Comparison of ENCODE assay signal across 9 mouse cellular contexts in genomic region chr11:86839716-86840447, GRCm38 (mm10). TPM values are rescaled to one million over a fixed set of nuclear protein-coding genes. Genes with fewer than 3 reads are reported as not detected.
DNase-seq lines count a peak whose midpoint lies in the region; ATAC-seq and TF ChIP-seq lines count a peak whose summit lies in the region.
"Had no signal": no experiment of that assay in that cellular context is flagged by ENCODE, and none has a peak within 500 bp of the region (broad histone marks: within the 10 kb centered on the region; RNA-seq: fewer than 3 reads in every experiment).

No protein-coding gene starts in this region.

- no peaks in the 10 kb centered on the region for H3K36me3 ChIP-seq in kidney, embryonic 15.5 days
- H3K36me3 ChIP-seq in hindbrain, embryonic 12.5 days = no peaks in the 10 kb centered on the region
- H3K36me3 ChIP-seq: liver, embryonic 15.5 days had no signal

- no peak for DNase-seq in kidney, postnatal 25 days
- peak; percentile 83 for DNase-seq in brain, embryonic 14.5 days (ENCODE audit: low read depth)
- no peak for DNase-seq in gastrocnemius, postnatal 10 days
- no peak for DNase-seq in cerebellum, adult 8-10 months
- DNase-seq in cerebellum, adult 11 months = no peak

- H3K27me3 ChIP-seq in kidney, embryonic 15.5 days = no peaks in the 10 kb centered on the region
- H3K27me3 ChIP-seq in hindbrain, embryonic 12.5 days = no peaks in the 10 kb centered on the region
- H3K27me3 ChIP-seq: liver, embryonic 15.5 days had no signal

- no peak for ATAC-seq in kidney, embryonic 15.5 days (replicated peaks; ENCODE audit: low FRiP score)
- peak; percentile 78 for ATAC-seq in hindbrain, embryonic 12.5 days (ENCODE audit: low FRiP score)
- ATAC-seq in neutrophil, adult 5-6 weeks (ENCODE audit: extremely low read depth, insufficient number of reproducible peaks, low FRiP score, poor library complexity, severe bottlenecking) = peak; percentile 29; the same call in 1 of the 2 replicates

- H3K27ac ChIP-seq in kidney, embryonic 15.5 days = peak overlapping the region; percentile 85
- H3K27ac ChIP-seq in hindbrain, embryonic 12.5 days = peak overlapping the region; percentile 67
- H3K27ac ChIP-seq: liver, embryonic 15.5 days had no signal

- WGBS in kidney, embryonic 15.5 days = 43% methylated on average over 7 of the region's 7 CpGs
- WGBS in hindbrain, embryonic 12.5 days = 32% methylated on average over 7 of the region's 7 CpGs

- no peak for TF ChIP-seq POLR2A in brain, embryonic 14.5 days (IDR thresholded peaks at IDR 0.05; ENCODE audit: borderline replicate concordance, extremely low read depth, insufficient read depth, insufficient read length, poor library complexity, severe bottlenecking)

- H3K4me1 ChIP-seq in kidney, embryonic 15.5 days = peaks cover 44% of the 10 kb centered on the region
- peaks cover 18% of the 10 kb centered on the region for H3K4me1 ChIP-seq in hindbrain, embryonic 12.5 days

- 0 out of 2 replicates have a peak overlapping the region, but pooled peaks have one; percentile 3 for H3K4me2 ChIP-seq in kidney, embryonic 15.5 days
- H3K4me2 ChIP-seq in hindbrain, embryonic 12.5 days (replicated peaks) = no peak overlapping the region
- H3K4me2 ChIP-seq: liver, embryonic 15.5 days had no signal

- H3K9ac ChIP-seq in kidney, embryonic 15.5 days = no peak overlapping the region
- H3K9ac ChIP-seq in hindbrain, embryonic 12.5 days = no peak overlapping the region
- H3K9ac ChIP-seq: liver, embryonic 15.5 days had no signal

- H3K9me3 ChIP-seq in kidney, embryonic 15.5 days (replicated peaks) = no peaks in the 10 kb centered on the region
- no peaks in the 10 kb centered on the region for H3K9me3 ChIP-seq in hindbrain, embryonic 12.5 days (replicated peaks)
- H3K9me3 ChIP-seq: liver, embryonic 15.5 days had no signal

- no peak overlapping the region for H3K4me3 ChIP-seq in kidney, embryonic 15.5 days (replicated peaks)
- no peak overlapping the region for H3K4me3 ChIP-seq in hindbrain, embryonic 12.5 days
- H3K4me3 ChIP-seq: liver, embryonic 15.5 days had no signal

- no peak for TF ChIP-seq CTCF in brain, embryonic 14.5 days (IDR thresholded peaks at IDR 0.05; ENCODE audit: borderline replicate concordance, extremely low read depth, insufficient read depth, insufficient read length)

RNA-seq across cellular contexts. Expression of gene Dhx40, which starts 32.3 kb away (rescaled TPM):
- polyA plus RNA-seq in kidney, embryonic 15.5 days (2015; fragmentation: Nextera tagmentation; extraction: Ambion mirVana) = 33.4 and 37.5 TPM in 2 replicates
- 16.9 and 18.6 TPM in 2 replicates for polyA plus RNA-seq in brain, embryonic 14.5 days (2012; rRNA removed)
- 38.7 and 39.0 TPM in 2 replicates for polyA plus RNA-seq in hindbrain, embryonic 12.5 days (2016; fragmentation: Nextera tagmentation; extraction: Ambion mirVana)
- total RNA-seq in neutrophil, adult 5-6 weeks (2017) = 131 and 133 TPM in 2 replicates
- total RNA-seq in gastrocnemius, postnatal 10 days (2021) = 10 to 100 TPM; 12.9 to 14.2 TPM
